ENCODE assay signal across 10 mouse cellular contexts in genomic region chr11:62554163-62554855, GRCm38 (mm10). TPM values are rescaled to one million over a fixed set of nuclear protein-coding genes. Genes with fewer than 3 reads are reported as not detected.
DNase-seq lines count a peak whose midpoint lies in the region; ATAC-seq and TF ChIP-seq lines count a peak whose summit lies in the region.
"Had no signal": no experiment of that assay in that cellular context is flagged by ENCODE, and none has a peak within 500 bp of the region (broad histone marks: within the 10 kb centered on the region; RNA-seq: fewer than 3 reads in every experiment).

No protein-coding gene starts in this region.

- 0 out of 2 replicates have a peak overlapping the region, but pooled peaks have one; percentile 28 for H3K27ac ChIP-seq in heart, embryonic 13.5 days (replicated peaks)
- no peak overlapping the region for H3K27ac ChIP-seq in forebrain, embryonic 16.5 days (ENCODE audit: low read length)
- H3K27ac ChIP-seq in liver, postnatal 0 days (ENCODE audit: low read depth) = no peak overlapping the region

- 70% methylated on average over 5 of the region's 5 CpGs for WGBS in heart, embryonic 13.5 days
- WGBS in forebrain, embryonic 16.5 days = 72% methylated on average over 5 of the region's 5 CpGs
- 81% methylated on average over 5 of the region's 5 CpGs for whole genome bisulfite sequencing in liver, postnatal 0 days (ENCODE audit: insufficient replicate concordance)

- no peak for TF ChIP-seq CTCF in E14TG2a.4 (conservative IDR thresholded peaks at IDR 0.05; ENCODE audit: low read length)
- no peak for TF ChIP-seq CTCF in liver, postnatal 0 days (IDR thresholded peaks at IDR 0.05; ENCODE audit: low read depth)

- H3K9me3 ChIP-seq in heart, embryonic 13.5 days = no peaks in the 10 kb centered on the region
- no peaks in the 10 kb centered on the region for H3K9me3 ChIP-seq in E14TG2a.4 (ENCODE audit: low read length)
- no peaks in the 10 kb centered on the region for H3K9me3 ChIP-seq in forebrain, embryonic 16.5 days (ENCODE audit: control insufficient read depth, low read length)
- no peaks in the 10 kb centered on the region for H3K9me3 ChIP-seq in liver, postnatal 0 days (ENCODE audit: low read length)

- ATAC-seq in heart, embryonic 13.5 days (ENCODE audit: extremely low read depth, insufficient number of reproducible peaks, low FRiP score, low TSS enrichment) = no peak
- no peak for ATAC-seq in forebrain, embryonic 16.5 days
- no peak for ATAC-seq in liver, postnatal 0 days
- ATAC-seq: Patski had no signal

- H3K4me2 ChIP-seq in heart, embryonic 13.5 days = peak overlapping the region; percentile 97
- peak overlapping the region; percentile 74 for H3K4me2 ChIP-seq in forebrain, embryonic 16.5 days (ENCODE audit: low read length)
- H3K4me2 ChIP-seq in liver, postnatal 0 days (ENCODE audit: low read depth, low read length) = peak overlapping the region; percentile 74

- H3K4me3 ChIP-seq in heart, embryonic 13.5 days = peak overlapping the region; percentile 67
- H3K4me3 ChIP-seq in E14TG2a.4 (replicated peaks; ENCODE audit: low read length) = peak overlapping the region; percentile 81
- peak overlapping the region; percentile 42 for H3K4me3 ChIP-seq in forebrain, embryonic 16.5 days (replicated peaks; ENCODE audit: low read length)
- peak overlapping the region; percentile 52 for H3K4me3 ChIP-seq in liver, postnatal 0 days (ENCODE audit: low read depth, low read length)

- H3K4me1 ChIP-seq in heart, embryonic 13.5 days = peaks cover 40% of the 10 kb centered on the region
- H3K4me1 ChIP-seq in E14TG2a.4 (replicated peaks; ENCODE audit: low read depth, low read length) = peaks cover 28% of the 10 kb centered on the region
- H3K4me1 ChIP-seq in forebrain, embryonic 16.5 days (replicated peaks; ENCODE audit: control insufficient read depth, insufficient read depth, low read length) = peaks cover 32% of the 10 kb centered on the region
- H3K4me1 ChIP-seq in liver, postnatal 0 days (ENCODE audit: insufficient read depth) = peaks cover 28% of the 10 kb centered on the region

- DNase-seq in heart, adult 9 months (ENCODE audit: low spot score in 2 of 2) = no peak
- no peak for DNase-seq in liver, postnatal 0 days
- no peak for DNase-seq in spleen, postnatal 4 days (ENCODE audit: low spot score in 2 of 2)
- no peak for DNase-seq in thymus, postnatal 36 days
- no peak for DNase-seq in c-Kit-positive CD71-positive TER-119-positive erythroid progenitor cells, embryonic 14.5 days (ENCODE audit: low spot score)
- DNase-seq: gastrocnemius, postnatal 10 days had no signal

- peak overlapping the region; percentile 85 for H3K9ac ChIP-seq in heart, embryonic 13.5 days
- H3K9ac ChIP-seq in forebrain, embryonic 16.5 days (replicated peaks; ENCODE audit: low read depth, low read length) = no peak overlapping the region
- H3K9ac ChIP-seq in liver, postnatal 0 days (replicated peaks) = no peak overlapping the region

- TF ChIP-seq EP300 in liver, postnatal 0 days (IDR thresholded peaks at IDR 0.05; ENCODE audit: low read depth) = no peak

- peaks cover 32% of the 10 kb centered on the region for H3K36me3 ChIP-seq in heart, embryonic 13.5 days
- H3K36me3 ChIP-seq in E14TG2a.4 (ENCODE audit: insufficient read depth, low read length) = peaks cover 32% of the 10 kb centered on the region
- peaks cover 2% of the 10 kb centered on the region; the same call in 1 of the 2 replicates for H3K36me3 ChIP-seq in forebrain, embryonic 16.5 days (ENCODE audit: control insufficient read depth, insufficient read depth)
- peaks cover 24% of the 10 kb centered on the region for H3K36me3 ChIP-seq in liver, postnatal 0 days (replicated peaks; ENCODE audit: insufficient read depth, low read length)

- H3K27me3 ChIP-seq in heart, embryonic 13.5 days (replicated peaks) = no peaks in the 10 kb centered on the region
- peaks cover 4% of the 10 kb centered on the region; the same call in 1 of the 2 replicates for H3K27me3 ChIP-seq in E14TG2a.4 (ENCODE audit: insufficient read depth, low read length)
- no peaks in the 10 kb centered on the region for H3K27me3 ChIP-seq in forebrain, embryonic 16.5 days (replicated peaks; ENCODE audit: control insufficient read depth, insufficient read depth, low read length)
- H3K27me3 ChIP-seq in liver, postnatal 0 days (ENCODE audit: insufficient read depth, low read length) = no peaks in the 10 kb centered on the region
- H3K27me3 ChIP-seq: Patski had no signal

RNA-seq across cellular contexts. Expression of gene Ubb, which starts 3.3 kb away (rescaled TPM):
- polyA plus RNA-seq in heart, embryonic 13.5 days (2015; fragmentation: Nextera tagmentation; extraction: Ambion mirVana) = 2,701 and 2,883 TPM in 2 replicates
- 4,671 and 4,745 TPM in 2 replicates for polyA plus RNA-seq in forebrain, embryonic 16.5 days (2015; fragmentation: Nextera tagmentation; extraction: Ambion mirVana)
- polyA plus RNA-seq in liver, postnatal 0 days (2015; fragmentation: Nextera tagmentation; extraction: Ambion mirVana) = 1,161 and 1,214 TPM in 2 replicates

RNA-seq across cellular contexts. Expression of gene Cenpv, which starts 15.2 kb away (rescaled TPM):
- 16.4 and 16.7 TPM in 2 replicates for polyA plus RNA-seq in heart, embryonic 13.5 days (2015; fragmentation: Nextera tagmentation; extraction: Ambion mirVana)
- 79.5 and 86.3 TPM in 2 replicates for polyA plus RNA-seq in forebrain, embryonic 16.5 days (2015; fragmentation: Nextera tagmentation; extraction: Ambion mirVana)
- polyA plus RNA-seq in liver, postnatal 0 days (2015; fragmentation: Nextera tagmentation; extraction: Ambion mirVana) = 9.8 and 14.0 TPM in 2 replicates

RNA-seq across cellular contexts. Expression of gene Trpv2, which starts 20.0 kb away (rescaled TPM):
- polyA plus RNA-seq in heart, embryonic 13.5 days (2015; fragmentation: Nextera tagmentation; extraction: Ambion mirVana) = 3.4 and 4.7 TPM in 2 replicates
- polyA plus RNA-seq in forebrain, embryonic 16.5 days (2015; fragmentation: Nextera tagmentation; extraction: Ambion mirVana) = 19.1 and 27.2 TPM in 2 replicates
- polyA plus RNA-seq in liver, postnatal 0 days (2015; fragmentation: Nextera tagmentation; extraction: Ambion mirVana) = 4.7 and 5.4 TPM in 2 replicates
